Mouse (Mus musculus) heart, embryonic 12.5 days (tissue): Measurements from ENCODE around the gene Lyrm1. TPM values are rescaled to one million over a fixed set of nuclear protein-coding genes. Genes with fewer than 3 reads are reported as not detected.

Experiments
- ATAC-seq: fragments of 200-750 bp; cut with Nextera tagmentation; 2 replicates; pipeline ENCODE4 v1.8.0; 2017; ENCODE audit warnings: moderate TSS enrichment, moderate library complexity; ENCODE audit not compliant: insufficient number of reproducible peaks, low FRiP score
- H3K27ac ChIP-seq: fragments of 300-500 bp; sonication (generic); 2 replicates; pipeline ENCODE4 v1.5.1; 2016; ENCODE audit warnings: mild to moderate bottlenecking, moderate library complexity; ENCODE audit not compliant: poor library complexity, severe bottlenecking
- H3K27me3 ChIP-seq: fragments of 300-500 bp; sonication (generic); replicated peaks from 2 replicates; pipeline ENCODE4 v1.6.1; 2016; ENCODE audit warnings: mild to moderate bottlenecking, moderate library complexity
- H3K36me3 ChIP-seq: fragments of 300-500 bp; sonication (generic); 2 replicates; pipeline ENCODE4 v1.6.1; 2016; ENCODE audit warnings: mild to moderate bottlenecking, moderate library complexity
- H3K4me1 ChIP-seq: fragments of 300-500 bp; sonication (generic); replicated peaks from 2 replicates; pipeline ENCODE4 v1.6.1; 2016; ENCODE audit warnings: mild to moderate bottlenecking
- H3K4me2 ChIP-seq: fragments of 300-500 bp; sonication (generic); 2 replicates; pipeline ENCODE4 v1.6.1; 2016; ENCODE audit warnings: mild to moderate bottlenecking, moderate library complexity
- H3K4me3 ChIP-seq: fragments of 300-500 bp; sonication (generic); 2 replicates; pipeline ENCODE4 v1.5.1; 2016; ENCODE audit warnings: mild to moderate bottlenecking
- H3K9ac ChIP-seq: fragments of 300-500 bp; sonication (generic); 2 replicates; pipeline ENCODE4 v1.6.1; 2016; ENCODE audit warnings: mild to moderate bottlenecking, moderate library complexity
- H3K9me3 ChIP-seq: fragments of 300-500 bp; sonication (generic); replicated peaks from 2 replicates; pipeline ENCODE4 v1.6.1; 2016; ENCODE audit warnings: mild to moderate bottlenecking, moderate library complexity
- WGBS: fragments of 180-500 bp; shearing (Covaris S2); methylation state at CpG from one replicate; pipeline ENCODE4 v1.1.7; 2016; 5-methylcytosine and 5-hydroxymethylcytosine counted together
- polyA plus RNA-seq: library from polyadenylated mRNA; unstranded; fragments of >200 nt; fragmentation: Nextera tagmentation; extraction: Ambion mirVana; gene quantifications from 2 replicates; pipeline ENCODE4 v1.2.1, GENCODE M21; 2016

Lyrm1 gene
- polyA plus RNA-seq, 1 experiment from 2014 or later: 9.2 TPM

DNA sequence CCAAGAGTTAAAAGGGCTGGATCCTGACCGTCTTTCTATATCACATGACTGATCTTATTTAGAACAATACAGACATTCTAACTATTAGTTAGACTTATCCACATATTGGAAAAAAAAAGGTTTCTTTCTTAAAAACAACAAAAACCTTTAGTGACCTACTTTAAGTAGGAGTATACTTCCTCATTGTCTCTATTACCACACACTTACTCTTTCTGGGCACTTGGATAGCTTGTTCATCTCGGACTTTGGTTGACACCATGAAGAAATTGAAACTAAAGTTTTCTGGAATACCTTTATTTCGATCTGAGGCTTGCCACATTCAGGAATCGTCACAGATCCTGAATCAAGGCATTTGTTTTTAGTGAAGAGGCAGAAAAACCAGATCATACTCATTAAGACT is 25.4 kb downstream of the Lyrm1 start:
- H3K27ac ChIP-seq: no peak overlapping the region
- H3K9me3 ChIP-seq: no peaks in the 10 kb centered on the region
- no peak for ATAC-seq
- H3K9ac ChIP-seq: no peak overlapping the region
- H3K4me2 ChIP-seq: no peak overlapping the region
- H3K4me1 ChIP-seq: peaks cover 8% of the 10 kb centered on the region
- no peaks in the 10 kb centered on the region for H3K36me3 ChIP-seq
- WGBS: 74% methylated on average over 4 of the region's 4 CpGs
- no peaks in the 10 kb centered on the region for H3K27me3 ChIP-seq
- no peak overlapping the region for H3K4me3 ChIP-seq

DNA sequence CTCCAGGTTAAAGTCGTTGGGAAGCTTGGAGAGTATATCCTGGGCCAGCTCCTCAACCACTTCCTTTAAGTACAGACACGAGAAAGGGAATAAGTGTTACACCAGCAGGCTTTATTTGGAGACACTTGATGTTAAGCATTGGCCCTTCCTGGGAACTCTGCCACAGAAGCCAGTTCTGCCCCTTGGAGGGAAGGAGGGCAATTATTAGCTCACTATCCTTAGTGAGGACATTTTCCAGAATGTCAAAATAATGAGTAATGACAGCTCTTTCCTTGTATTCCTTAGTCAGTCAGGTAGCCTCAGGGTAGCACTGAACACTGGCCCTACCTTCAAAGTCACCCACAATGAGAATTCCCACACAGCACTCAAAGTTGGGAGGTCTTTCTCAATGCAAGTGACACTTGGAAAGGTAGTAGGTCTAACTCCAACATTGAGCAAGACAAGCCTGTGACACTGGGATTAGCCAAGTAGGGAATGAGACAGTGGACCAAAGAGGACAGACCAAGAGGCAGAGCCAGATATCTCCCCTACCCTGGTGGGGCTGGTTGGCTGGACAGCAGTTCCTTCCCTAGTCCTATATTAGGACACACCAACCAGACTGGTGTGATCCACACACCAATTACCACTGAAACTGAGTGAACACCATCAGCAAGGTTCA is 33.3 kb downstream of the Lyrm1 start:
- no peaks in the 10 kb centered on the region for H3K27me3 ChIP-seq
- no peak for ATAC-seq
- H3K4me3 ChIP-seq: no peak overlapping the region
- no peak overlapping the region for H3K27ac ChIP-seq
- no peak overlapping the region for H3K4me2 ChIP-seq
- H3K4me1 ChIP-seq: no peaks in the 10 kb centered on the region
- H3K36me3 ChIP-seq: no peaks in the 10 kb centered on the region
- H3K9me3 ChIP-seq: no peaks in the 10 kb centered on the region
- no peak overlapping the region for H3K9ac ChIP-seq
- WGBS: 44% methylated on average over 2 of the region's 2 CpGs

DNA sequence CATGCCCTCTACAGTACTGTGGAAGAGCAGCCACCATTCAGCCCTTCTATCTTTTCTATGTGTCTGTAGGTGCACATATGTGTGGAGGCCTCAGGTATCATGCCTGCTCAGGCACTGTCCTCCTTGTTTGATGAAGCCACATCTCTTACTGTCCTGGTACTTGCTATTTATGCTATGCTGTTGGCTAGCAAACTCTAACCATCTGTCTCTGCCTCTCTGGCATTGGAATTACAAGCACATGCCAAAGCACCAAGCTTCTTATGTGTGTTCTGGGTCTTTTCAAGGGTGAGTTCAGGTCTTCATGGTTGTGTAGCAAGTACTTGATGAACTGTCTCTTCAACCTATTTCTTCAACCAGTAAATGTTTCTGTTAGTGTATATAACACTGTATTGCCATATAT is 40.7 kb downstream of the Lyrm1 start:
- Histone ChIP-seq H3K4me2 (no peak overlapping the region), H3K4me3 (no peak overlapping the region), H3K36me3 (no peaks in the 10 kb centered on the region), H3K27ac (no peak overlapping the region), H3K9me3 (no peaks in the 10 kb centered on the region), H3K9ac (no peak overlapping the region), H3K4me1 (no peaks in the 10 kb centered on the region), H3K27me3 (no peaks in the 10 kb centered on the region)
- ATAC-seq: no peak

DNA sequence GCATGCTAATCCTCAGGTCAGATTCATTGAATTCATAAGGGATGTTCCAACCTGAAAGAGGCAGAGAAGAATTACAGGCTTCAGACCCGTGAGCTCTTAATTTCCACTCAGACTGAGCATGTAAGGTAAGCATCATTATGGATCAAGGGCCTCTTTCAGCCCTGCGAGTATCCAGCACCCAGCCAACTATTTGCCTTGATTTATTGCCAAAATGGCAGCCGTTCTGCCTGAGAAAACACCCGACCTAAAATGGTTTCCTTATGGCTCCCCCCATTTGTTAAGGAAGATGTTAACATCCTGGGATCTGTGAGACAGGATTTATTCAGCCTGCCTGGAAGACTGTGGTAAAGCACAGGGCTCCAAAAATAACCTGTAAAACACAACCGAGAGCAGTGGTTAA is 41.4 kb downstream of the Lyrm1 start:
- no peak overlapping the region for H3K27ac ChIP-seq
- H3K4me1 ChIP-seq: no peaks in the 10 kb centered on the region
- no peak overlapping the region for H3K4me2 ChIP-seq
- no peak overlapping the region for H3K4me3 ChIP-seq
- H3K9me3 ChIP-seq: no peaks in the 10 kb centered on the region
- H3K36me3 ChIP-seq: no peaks in the 10 kb centered on the region
- ATAC-seq: no peak
- no peaks in the 10 kb centered on the region for H3K27me3 ChIP-seq
- no peak overlapping the region for H3K9ac ChIP-seq
- 68% methylated on average over 5 of the region's 5 CpGs for WGBS

DNA sequence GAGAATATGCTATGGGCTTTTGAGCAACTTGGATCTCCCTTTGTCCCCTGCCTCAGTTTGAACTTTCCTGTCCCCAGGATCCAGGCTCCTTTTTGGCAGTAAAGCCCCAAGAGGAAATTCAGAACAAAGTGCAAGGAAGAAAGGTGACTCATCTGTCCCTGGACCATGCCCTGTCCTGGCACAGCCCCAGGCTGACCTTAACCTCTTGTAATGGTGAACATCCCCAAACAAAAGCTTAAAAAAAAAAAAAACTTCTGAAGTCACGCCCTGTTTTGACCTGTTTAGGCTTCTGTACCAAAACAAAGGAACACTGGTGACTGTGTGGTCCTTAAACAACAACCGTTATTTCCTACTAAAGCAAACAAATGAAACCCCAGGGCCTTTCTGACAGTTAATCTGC is 45.9 kb downstream of the Lyrm1 start:
- Histone ChIP-seq H3K9ac (no peak overlapping the region), H3K27ac (no peak overlapping the region), H3K36me3 (no peaks in the 10 kb centered on the region), H3K27me3 (no peaks in the 10 kb centered on the region), H3K4me3 (no peak overlapping the region), H3K4me2 (no peak overlapping the region), H3K9me3 (no peaks in the 10 kb centered on the region), H3K4me1 (no peaks in the 10 kb centered on the region)
- ATAC-seq: no peak
- WGBS: 55% methylated on average over 2 of the region's 2 CpGs

DNA sequence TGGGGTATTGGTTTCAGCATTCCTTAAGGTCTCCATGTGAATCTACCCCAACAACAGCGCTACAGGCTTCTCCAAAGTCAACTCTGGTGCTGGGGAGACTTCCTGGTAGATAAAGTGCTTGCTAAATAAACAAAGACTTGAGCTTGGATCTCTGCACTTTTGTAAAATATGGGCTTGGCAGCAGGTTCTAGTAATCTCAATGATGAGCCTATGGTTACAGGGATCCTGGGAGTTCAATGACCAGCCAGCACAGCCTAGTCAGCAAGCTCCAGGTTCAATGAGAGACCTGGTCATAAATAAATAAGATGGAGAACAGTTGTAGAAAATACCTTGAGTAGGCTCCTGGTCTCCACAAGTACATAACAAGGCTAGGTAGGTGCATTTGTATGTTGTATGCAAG is 58.4 kb downstream of the Lyrm1 start:
- WGBS: 43% methylated on average over 1 of the region's 1 CpGs
- Histone ChIP-seq H3K4me3 (no peak overlapping the region), H3K4me2 (no peak overlapping the region), H3K36me3 (no peaks in the 10 kb centered on the region), H3K4me1 (peaks cover 11% of the 10 kb centered on the region), H3K9me3 (no peaks in the 10 kb centered on the region), H3K9ac (no peak overlapping the region), H3K27me3 (no peaks in the 10 kb centered on the region), H3K27ac (no peak overlapping the region)
- no peak for ATAC-seq

DNA sequence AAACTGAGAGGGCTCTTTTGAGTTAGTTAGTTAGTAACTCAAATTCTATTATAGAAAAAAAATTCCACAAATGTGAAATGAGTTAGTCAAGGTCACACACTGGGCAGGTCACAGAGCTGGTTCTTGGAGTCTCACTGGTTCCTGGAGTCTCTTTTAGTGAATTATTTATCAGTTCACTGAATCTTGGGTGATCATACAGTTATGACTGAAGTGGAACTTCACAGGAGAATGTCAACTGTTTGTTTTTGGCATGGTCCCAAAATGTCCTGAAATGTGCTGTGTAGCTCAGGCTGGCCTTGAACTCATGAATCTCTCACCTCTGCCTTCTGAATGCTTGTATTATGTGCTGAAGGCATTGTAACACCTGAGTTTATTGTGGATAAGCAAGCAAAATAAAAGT is 61.8 kb downstream of the Lyrm1 start:
- H3K9ac ChIP-seq: no peak overlapping the region
- no peak overlapping the region for H3K27ac ChIP-seq
- no peak overlapping the region for H3K4me2 ChIP-seq
- H3K27me3 ChIP-seq: no peaks in the 10 kb centered on the region
- peaks cover 11% of the 10 kb centered on the region for H3K4me1 ChIP-seq
- H3K9me3 ChIP-seq: no peaks in the 10 kb centered on the region
- no peak for ATAC-seq
- no peaks in the 10 kb centered on the region for H3K36me3 ChIP-seq
- H3K4me3 ChIP-seq: no peak overlapping the region

DNA sequence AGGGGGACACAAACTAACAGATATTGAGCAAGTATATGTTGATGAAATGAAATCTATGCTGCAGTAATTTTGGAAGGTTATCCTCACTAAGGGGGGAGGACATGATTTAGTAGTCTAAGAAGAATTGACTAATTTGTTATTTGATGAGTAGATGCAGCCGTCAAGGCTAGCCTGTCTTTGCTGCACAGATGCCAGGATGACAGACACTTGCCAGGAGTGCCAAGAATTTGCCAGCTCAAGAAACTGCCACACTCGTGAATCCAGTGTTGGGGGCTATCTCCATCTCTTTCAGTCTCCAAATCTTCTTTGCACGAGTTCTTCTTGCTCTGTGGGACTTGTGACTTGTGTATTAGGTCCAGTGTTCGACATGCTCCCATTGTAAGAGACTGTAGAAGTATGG is 63.4 kb downstream of the Lyrm1 start:
- Histone ChIP-seq H3K27ac (no peak overlapping the region), H3K36me3 (no peaks in the 10 kb centered on the region), H3K4me3 (no peak overlapping the region), H3K9ac (no peak overlapping the region), H3K9me3 (no peaks in the 10 kb centered on the region), H3K4me2 (no peak overlapping the region), H3K4me1 (peaks cover 9% of the 10 kb centered on the region), H3K27me3 (no peaks in the 10 kb centered on the region)
- no peak for ATAC-seq
- 57% methylated on average over 4 of the region's 4 CpGs for WGBS

DNA sequence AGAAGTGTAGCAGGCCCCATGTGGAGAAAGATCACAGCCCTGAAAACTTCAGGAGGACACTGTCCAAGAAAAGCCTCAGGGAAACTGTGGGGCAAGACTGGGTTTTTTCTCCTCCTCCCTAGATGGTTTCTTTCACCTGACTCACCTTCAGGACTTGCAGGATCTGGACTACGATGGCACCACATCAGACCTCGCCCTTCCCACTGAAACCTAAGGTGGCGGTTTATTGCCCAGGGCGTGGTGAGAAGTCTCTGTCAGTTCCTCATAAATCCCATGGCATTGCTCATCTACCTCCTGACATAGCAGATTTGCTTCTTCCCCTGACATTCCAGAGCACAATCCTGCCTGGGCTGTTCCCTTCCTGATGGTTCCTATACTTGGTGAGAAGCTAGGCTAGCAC is 63.8 kb downstream of the Lyrm1 start:
- no peak overlapping the region for H3K4me3 ChIP-seq
- no peak for ATAC-seq
- no peaks in the 10 kb centered on the region for H3K36me3 ChIP-seq
- no peak overlapping the region for H3K9ac ChIP-seq
- H3K4me2 ChIP-seq: no peak overlapping the region
- H3K27me3 ChIP-seq: no peaks in the 10 kb centered on the region
- no peak overlapping the region for H3K27ac ChIP-seq
- 74% methylated on average over 4 of the region's 4 CpGs for WGBS
- peaks cover 5% of the 10 kb centered on the region; the same call in 1 of the 2 replicates for H3K4me1 ChIP-seq
- H3K9me3 ChIP-seq: no peaks in the 10 kb centered on the region

DNA sequence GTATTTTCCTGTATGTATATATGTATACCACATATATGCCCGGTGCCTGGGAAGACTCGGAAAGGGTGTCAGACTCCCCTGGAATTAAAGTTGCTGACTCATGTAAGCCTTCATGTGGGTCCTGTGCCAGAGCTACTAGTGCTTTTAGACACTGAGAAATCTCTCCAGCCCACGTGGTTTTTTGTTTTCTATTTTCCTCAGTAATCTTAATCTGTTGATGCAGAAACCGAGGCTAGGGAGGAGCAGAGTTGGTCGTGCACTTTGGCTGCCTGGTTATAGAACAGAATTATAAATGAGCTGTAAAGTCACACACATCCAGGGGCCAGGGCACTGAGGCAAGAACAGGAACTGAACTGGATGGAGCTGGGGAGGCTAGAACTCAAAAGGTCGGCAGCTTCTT is 64.3 kb downstream of the Lyrm1 start:
- Histone ChIP-seq H3K27me3 (no peaks in the 10 kb centered on the region), H3K27ac (no peak overlapping the region), H3K4me3 (no peak overlapping the region), H3K9ac (no peak overlapping the region), H3K4me2 (no peak overlapping the region), H3K9me3 (no peaks in the 10 kb centered on the region), H3K4me1 (no peaks in the 10 kb centered on the region), H3K36me3 (no peaks in the 10 kb centered on the region)
- 75% methylated on average over 6 of the region's 6 CpGs for WGBS
- ATAC-seq: no peak

DNA sequence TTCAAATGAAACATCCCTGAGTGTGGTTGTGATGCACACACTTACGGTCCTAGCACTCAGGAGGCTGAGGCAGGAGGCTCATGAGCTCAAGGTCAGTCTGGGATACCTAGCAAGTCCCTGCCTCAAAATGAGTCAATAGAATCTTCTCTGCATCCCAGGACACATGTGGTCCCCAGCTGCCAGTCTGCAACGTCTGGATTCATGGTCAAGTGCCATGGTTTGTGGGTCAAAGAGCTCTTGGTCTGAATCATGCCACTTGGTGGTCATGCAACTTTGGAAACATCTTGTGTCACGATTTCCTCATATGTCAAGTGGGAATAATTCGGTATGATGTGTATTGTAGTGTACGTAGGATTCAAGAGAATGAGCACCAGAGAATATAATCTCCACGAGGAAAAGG is 64.9 kb downstream of the Lyrm1 start:
- H3K9me3 ChIP-seq: no peaks in the 10 kb centered on the region
- H3K27ac ChIP-seq: no peak overlapping the region
- no peaks in the 10 kb centered on the region for H3K36me3 ChIP-seq
- no peak overlapping the region for H3K9ac ChIP-seq
- H3K4me3 ChIP-seq: no peak overlapping the region
- no peak for ATAC-seq
- WGBS: 76% methylated on average over 6 of the region's 6 CpGs
- H3K4me2 ChIP-seq: no peak overlapping the region
- no peaks in the 10 kb centered on the region for H3K27me3 ChIP-seq
- no peaks in the 10 kb centered on the region for H3K4me1 ChIP-seq

DNA sequence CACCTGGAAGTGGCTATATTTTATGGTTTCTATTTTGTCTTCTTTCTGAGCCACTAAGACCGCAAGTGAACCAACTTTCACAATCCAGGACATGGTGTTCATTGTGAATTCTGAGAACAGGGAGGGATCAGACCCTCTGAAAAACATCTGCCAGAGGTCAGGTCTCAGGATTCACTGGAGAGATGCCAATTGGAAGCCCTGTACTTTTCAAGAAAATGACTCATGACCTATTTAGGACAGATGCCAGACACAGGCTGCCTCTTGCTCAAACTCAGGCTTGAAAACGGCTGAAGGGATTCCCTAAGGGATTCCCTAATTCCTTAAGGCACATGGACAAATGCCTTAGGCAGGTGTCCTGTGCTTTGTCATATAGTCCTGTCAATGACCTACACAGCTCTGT is 65.4 kb downstream of the Lyrm1 start:
- H3K27ac ChIP-seq: no peak overlapping the region
- no peak overlapping the region for H3K4me3 ChIP-seq
- no peaks in the 10 kb centered on the region for H3K36me3 ChIP-seq
- H3K27me3 ChIP-seq: no peaks in the 10 kb centered on the region
- H3K4me2 ChIP-seq: no peak overlapping the region
- no peaks in the 10 kb centered on the region for H3K4me1 ChIP-seq
- ATAC-seq: no peak
- no peak overlapping the region for H3K9ac ChIP-seq
- H3K9me3 ChIP-seq: no peaks in the 10 kb centered on the region
- 49% methylated on average over 2 of the region's 2 CpGs for WGBS
